Mouse (Mus musculus) stomach, embryonic 16.5 days (tissue): ENCODE measurements around the gene Minar1. TPM values are rescaled to one million over a fixed set of nuclear protein-coding genes. Genes with fewer than 3 reads are reported as not detected.

Experiments used
- polyA plus RNA-seq: library from polyadenylated mRNA; unstranded; fragments of >200 nt; fragmentation: Nextera tagmentation; extraction: Ambion mirVana; gene quantifications from 2 replicates; pipeline ENCODE4 v1.2.1, GENCODE M21; 2015

Minar1 gene
- polyA plus RNA-seq, 1 experiment from 2014 or later, result 0.06 TPM

Other genes with a start within 250 kb of the Minar1 start
- 165 and 184 TPM in 2 replicates for gene Tmed3, start 81.9 kb upstream of the Minar1 start, polyA plus RNA-seq
- not detected in 2 replicates for gene Ankrd34c, start 115.3 kb upstream of the Minar1 start, polyA plus RNA-seq